8 mouse cellular contexts compared by ENCODE assay signal in genomic region chr5:123251834-123252233, GRCm38 (mm10). TPM values are rescaled to one million over a fixed set of nuclear protein-coding genes. Genes with fewer than 3 reads are reported as not detected.
DNase-seq lines count a peak whose midpoint lies in the region; ATAC-seq lines count a peak whose summit lies in the region.

TSS of gene Wdr66 (plus strand) at chr5:123252102.

- intact Hi-C loops in left cerebral cortex, postnatal 14 days (cut with DNase I) = loop anchor here (5.0 to 10.0 kb wide), 3 partner anchors 93 to 185 kb away; partner anchors contain the start of gene Bcl7a

- WGBS in embryonic facial prominence, embryonic 11.5 days = 3% methylated on average over 18 of the region's 18 CpGs
- 2% methylated on average over 18 of the region's 18 CpGs for WGBS in intestine, embryonic 16.5 days

- H3K4me1 ChIP-seq in embryonic facial prominence, embryonic 11.5 days (ENCODE audit: control insufficient read depth, insufficient read depth, low read length) = no peaks in the 10 kb centered on the region
- H3K4me1 ChIP-seq in intestine, embryonic 16.5 days (ENCODE audit: control insufficient read depth, insufficient read depth, low read length) = peaks cover 6% of the 10 kb centered on the region; the same call in 1 of the 2 replicates

- no peak within 1 kb of the TSS for H3K4me3 ChIP-seq in embryonic facial prominence, embryonic 11.5 days (ENCODE audit: low read depth, low read length)
- peak within 1 kb of the TSS; percentile 31 for H3K4me3 ChIP-seq in intestine, embryonic 16.5 days (ENCODE audit: low read length)

- H3K9me3 ChIP-seq in embryonic facial prominence, embryonic 11.5 days (replicated peaks; ENCODE audit: control insufficient read depth, low read length) = no peaks in the 10 kb centered on the region
- no peaks in the 10 kb centered on the region for H3K9me3 ChIP-seq in intestine, embryonic 16.5 days (ENCODE audit: control insufficient read depth, low read length)

- ATAC-seq in embryonic facial prominence, embryonic 11.5 days (replicated peaks; ENCODE audit: insufficient number of reproducible peaks, low FRiP score, low TSS enrichment, low read depth) = peak; percentile 84
- ATAC-seq in granulocyte monocyte progenitor cell, adult 5-6 weeks (replicated peaks; ENCODE audit: poor library complexity, severe bottlenecking) = peak; percentile 87
- ATAC-seq in intestine, embryonic 16.5 days = peak; percentile 81
- ATAC-seq in megakaryocyte progenitor cell, adult 5-6 weeks (replicated peaks; ENCODE audit: poor library complexity) = peak; percentile 94

- H3K9ac ChIP-seq in embryonic facial prominence, embryonic 11.5 days (replicated peaks; ENCODE audit: low read length) = no peak within 1 kb of the TSS
- H3K9ac ChIP-seq in intestine, embryonic 16.5 days (ENCODE audit: low read depth, low read length) = no peak within 1 kb of the TSS

- H3K27ac ChIP-seq in embryonic facial prominence, embryonic 11.5 days (replicated peaks; ENCODE audit: low read depth, low read length) = no peak within 1 kb of the TSS
- no peak within 1 kb of the TSS for H3K27ac ChIP-seq in intestine, embryonic 16.5 days (ENCODE audit: low read length)

- peak within 1 kb of the TSS; percentile 36 for H3K4me2 ChIP-seq in embryonic facial prominence, embryonic 11.5 days (ENCODE audit: low read depth, low read length)
- peak within 1 kb of the TSS; percentile 58 for H3K4me2 ChIP-seq in intestine, embryonic 16.5 days (ENCODE audit: low read depth, low read length)

- H3K27me3 ChIP-seq in embryonic facial prominence, embryonic 11.5 days (ENCODE audit: control insufficient read depth, insufficient read depth, low read length) = no peaks in the 10 kb centered on the region
- H3K27me3 ChIP-seq in intestine, embryonic 16.5 days (replicated peaks; ENCODE audit: control insufficient read depth, insufficient read depth, low read length) = 0 out of 2 replicates have a peak, but pooled peaks cover 2% of the 10 kb centered on the region

- no peaks in the 10 kb centered on the region for H3K36me3 ChIP-seq in embryonic facial prominence, embryonic 11.5 days (replicated peaks; ENCODE audit: control insufficient read depth, insufficient read depth, low read depth, low read length)
- no peaks in the 10 kb centered on the region for H3K36me3 ChIP-seq in intestine, embryonic 16.5 days (ENCODE audit: control insufficient read depth, insufficient read depth, low read length)

- peak; percentile 93 for DNase-seq in adrenal gland, postnatal 14 days
- peak; percentile 95 for DNase-seq in embryonic facial prominence, embryonic 11.5 days (ENCODE audit: low spot score)
- DNase-seq in left cerebral cortex, postnatal 14 days (ENCODE audit: low spot score in 2 of 2) = peak; percentile 94 to 96
- peak; percentile 91 for DNase-seq in right cerebral cortex, postnatal 25 days
- DNase-seq in urinary bladder, postnatal 25 days (ENCODE audit: low spot score) = peak; percentile 74

RNA-seq across cellular contexts. Expression of gene Wdr66, which starts in this region (rescaled TPM):
- total RNA-seq in adrenal gland, postnatal 14 days (2021) = 0.74 and 0.86 TPM in 2 replicates
- 6.8 and 9.5 TPM in 2 replicates for polyA plus RNA-seq in embryonic facial prominence, embryonic 11.5 days (2014; fragmentation: Nextera tagmentation; extraction: Ambion mirVana)
- 0.99 TPM in 1 of 2 replicates, not detected in the other for total RNA-seq in granulocyte monocyte progenitor cell, adult 5-6 weeks (2014; fragmentation: Nextera tagmentation)
- not detected in 2 replicates for total RNA-seq in granulocyte monocyte progenitor cell, adult 5-6 weeks (2017)
- 0.40 and 0.50 TPM in 2 replicates for polyA plus RNA-seq in intestine, embryonic 16.5 days (2015; fragmentation: Nextera tagmentation; extraction: Ambion mirVana)
- total RNA-seq in left cerebral cortex, postnatal 14 days (2021) = 1 to 10 TPM; 6.6 to 8.9 TPM
- total RNA-seq in megakaryocyte progenitor cell, adult 5-6 weeks (2015) = 0.07 TPM in 1 of 2 replicates, not detected in the other
- total RNA-seq in megakaryocyte progenitor cell, adult 5-6 weeks (2017) = not detected in 2 replicates

Comparison
In these comparisons a context has a peak if more than half of its experiments do, and no peak if none do; other contexts are left out.
1. Peak in DNase-seq in adrenal gland, postnatal 14 days; RNA of the gene not detected or under 1 TPM.
2. Peak in ATAC-seq in granulocyte monocyte progenitor cell, adult 5-6 weeks; RNA of the gene not detected or under 1 TPM.
3. Peak in ATAC-seq, H3K4me3 ChIP-seq and H3K4me2 ChIP-seq in intestine, embryonic 16.5 days; RNA of the gene not detected or under 1 TPM.
4. Peak in ATAC-seq in megakaryocyte progenitor cell, adult 5-6 weeks; RNA of the gene not detected or under 1 TPM.